Mouse (Mus musculus) kidney, postnatal 4 days (tissue): ENCODE measurements around the gene Cdhr3.
"Not testable (repeated sequence)": the region's sequence is repeated elsewhere in the genome, so short reads cannot be mapped to it uniquely, and the experiment has no call there.

ENCODE experiments used
- DNase-seq, 2 experiments: peaks; one replicate each; pipeline ENCODE4 v3.0.0; 2021; ENCODE audit warnings: mixed read lengths in 2 of 2

Gene Cdhr3

GRCm38 (mm10) chr12:33000402-33000801, 92.3 kb downstream of the Cdhr3 start:
- DNase-seq, result no peak

- not testable (repeated sequence) for DNase-seq
These were observed 92.9 kb downstream of the Cdhr3 start for GRCm38 (mm10) chr12:32999778-33000177.

GRCm38 (mm10) chr12:32998766-32999165, 93.9 kb downstream of the Cdhr3 start:
- no peak for DNase-seq

- DNase-seq, result peak in 1 of 2 experiments; percentile 15
These were observed 97.4 kb downstream of the Cdhr3 start for GRCm38 (mm10) chr12:32995081-32995834.

GRCm38 (mm10) chr12:32994081-32994480, 98.6 kb downstream of the Cdhr3 start:
- no peak for DNase-seq

- peak; percentile 39 to 53 for DNase-seq
These were observed 102.9 kb downstream of the Cdhr3 start for GRCm38 (mm10) chr12:32989731-32990130.

- DNase-seq, result no peak
These were observed 106.4 kb downstream of the Cdhr3 start for GRCm38 (mm10) chr12:32986284-32986683.
